ENCODE assay signal across 20 mouse cellular contexts in genomic region chr10:127213704-127214421, GRCm38 (mm10).
"Had no signal": no experiment of that assay in that cellular context is flagged by ENCODE, and none has a peak within 500 bp of the region (broad histone marks: within the 10 kb centered on the region; RNA-seq: fewer than 3 reads in every experiment).

No protein-coding gene starts in this region.

- H3K9ac ChIP-seq: kidney, embryonic 15.5 days; liver, embryonic 14.5 days; neural tube, embryonic 12.5 days; neural tube, embryonic 15.5 days; stomach, embryonic 15.5 days had no signal

- H3K27ac ChIP-seq: kidney, embryonic 15.5 days; left cerebral cortex, adult 2 months; liver, embryonic 14.5 days; neural tube, embryonic 12.5 days; neural tube, embryonic 15.5 days; stomach, embryonic 15.5 days had no signal

- H3K9me3 ChIP-seq: kidney, embryonic 15.5 days; neural tube, embryonic 12.5 days; neural tube, embryonic 15.5 days; stomach, embryonic 15.5 days had no signal

- H3K4me3 ChIP-seq: kidney, embryonic 15.5 days; left cerebral cortex, adult 2 months; neural tube, embryonic 12.5 days; neural tube, embryonic 15.5 days; stomach, embryonic 15.5 days had no signal

- DNase-seq: kidney, adult 8-10 months; kidney, postnatal 10 days; kidney, postnatal 36 days; layer of hippocampus, postnatal 36 days; lung, adult 2 months; lung, postnatal 14 days; lung, postnatal 4 days; midbrain, embryonic 14.5 days; right cerebral cortex, adult 18-20 months; right cerebral cortex, postnatal 14 days; spleen, adult 18-20 months; thymus, adult 18-20 months; thymus, postnatal 36 days had no signal

- H3K4me2 ChIP-seq: kidney, embryonic 15.5 days; midbrain, embryonic 11.5 days; neural tube, embryonic 12.5 days; neural tube, embryonic 15.5 days; stomach, embryonic 15.5 days had no signal

- H3K27me3 ChIP-seq: kidney, embryonic 15.5 days; neural tube, embryonic 12.5 days; neural tube, embryonic 15.5 days; stomach, embryonic 15.5 days had no signal

- H3K36me3 ChIP-seq: neural tube, embryonic 12.5 days; stomach, embryonic 15.5 days had no signal
